20 mouse cellular contexts compared by ENCODE assay signal in the genomic region with DNA sequence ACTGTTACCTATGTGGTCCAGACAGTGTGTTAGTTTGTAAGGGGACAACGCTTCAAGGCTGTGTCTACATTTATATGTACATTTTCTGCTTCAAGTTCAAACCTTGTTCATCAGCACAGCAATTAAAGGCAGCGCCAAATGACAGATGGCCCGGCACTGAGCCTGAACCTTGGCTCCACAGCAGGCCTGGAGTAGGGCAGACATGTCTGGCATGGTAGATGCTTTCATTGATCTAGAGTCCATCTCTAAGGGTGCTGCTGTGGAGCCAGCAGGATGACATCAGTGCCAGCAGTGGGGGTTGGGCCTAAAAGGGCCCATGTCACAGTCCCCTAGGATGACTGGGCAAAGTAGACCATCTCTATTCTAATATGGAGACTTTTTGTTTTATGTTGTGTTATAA.
DNase-seq lines count a peak whose midpoint lies in the region; ATAC-seq and TF ChIP-seq lines count a peak whose summit lies in the region.
"Had no signal": no experiment of that assay in that cellular context is flagged by ENCODE, and none has a peak within 500 bp of the region (broad histone marks: within the 10 kb centered on the region; RNA-seq: fewer than 3 reads in every experiment).

No protein-coding gene starts in this region.

- TF ChIP-seq CTCF in hindbrain, postnatal 0 days (IDR thresholded peaks at IDR 0.05; ENCODE audit: low read depth) = no peak
- no peak for TF ChIP-seq CTCF in thymus, adult 2 months (IDR thresholded peaks at IDR 0.05; ENCODE audit: borderline replicate concordance, control insufficient read depth, extremely low read depth, insufficient read depth, low read length, poor library complexity)

- 0 out of 2 replicates have a peak overlapping the region, but pooled peaks have one; percentile 11 for H3K27ac ChIP-seq in hindbrain, postnatal 0 days
- H3K27ac ChIP-seq in hindbrain, embryonic 12.5 days = no peak overlapping the region
- no peak overlapping the region for H3K27ac ChIP-seq in thymus, adult 2 months (ENCODE audit: control insufficient read depth, insufficient read depth, low read length)
- H3K27ac ChIP-seq: embryonic facial prominence, embryonic 15.5 days; heart, embryonic 15.5 days; intestine, embryonic 15.5 days; kidney, embryonic 15.5 days had no signal

- ATAC-seq in hindbrain, postnatal 0 days = peak; percentile 70
- ATAC-seq in hindbrain, embryonic 12.5 days (ENCODE audit: low FRiP score) = no peak
- ATAC-seq: intestine, embryonic 15.5 days; midbrain, embryonic 16.5 days had no signal

- TF ChIP-seq POLR2A in thymus, adult 2 months (IDR thresholded peaks at IDR 0.05; ENCODE audit: control insufficient read depth, extremely low read depth, insufficient read depth, low read length, poor library complexity) = no peak

- H3K9ac ChIP-seq in hindbrain, postnatal 0 days (replicated peaks; ENCODE audit: low read length) = no peak overlapping the region
- no peak overlapping the region for H3K9ac ChIP-seq in hindbrain, embryonic 12.5 days
- H3K9ac ChIP-seq: embryonic facial prominence, embryonic 15.5 days; heart, embryonic 15.5 days; intestine, embryonic 15.5 days; kidney, embryonic 15.5 days had no signal

- no peak overlapping the region for H3K4me2 ChIP-seq in hindbrain, postnatal 0 days (ENCODE audit: low read depth, low read length)
- H3K4me2 ChIP-seq in hindbrain, embryonic 12.5 days (replicated peaks) = no peak overlapping the region
- H3K4me2 ChIP-seq: embryonic facial prominence, embryonic 15.5 days; heart, embryonic 15.5 days; intestine, embryonic 15.5 days; kidney, embryonic 15.5 days; liver, embryonic 11.5 days had no signal

- H3K4me3 ChIP-seq in hindbrain, postnatal 0 days (ENCODE audit: low read length) = no peak overlapping the region
- no peak overlapping the region for H3K4me3 ChIP-seq in hindbrain, embryonic 12.5 days
- no peak overlapping the region for H3K4me3 ChIP-seq in thymus, adult 2 months (ENCODE audit: control insufficient read depth, insufficient read depth, low read length)
- H3K4me3 ChIP-seq: embryonic facial prominence, embryonic 15.5 days; heart, embryonic 15.5 days; intestine, embryonic 15.5 days; kidney, embryonic 15.5 days; megakaryocyte, embryonic 14.5 days had no signal

- DNase-seq in hindbrain, postnatal 0 days (ENCODE audit: low spot score) = peak; percentile 68
- DNase-seq in brain, adult 2 months (ENCODE audit: low read depth, low spot score) = peak; percentile 90
- peak; percentile 68 for DNase-seq in cerebellum, adult 11 months
- DNase-seq in cerebellum, postnatal 10 days = peak; percentile 90 to 95
- no peak for DNase-seq in thymus, adult 2 months
- DNase-seq in gastrocnemius, postnatal 10 days = no peak
- DNase-seq: adrenal gland, adult 2 months; gastrocnemius, postnatal 25 days; lung, adult 18-20 months; retina, postnatal 1 day; right cerebral cortex, postnatal 4 days; thymus, postnatal 14 days had no signal

- no peaks in the 10 kb centered on the region for H3K36me3 ChIP-seq in hindbrain, postnatal 0 days (ENCODE audit: insufficient read depth, low read length)
- H3K36me3 ChIP-seq in hindbrain, embryonic 12.5 days = no peaks in the 10 kb centered on the region
- H3K36me3 ChIP-seq in thymus, adult 2 months (ENCODE audit: control insufficient read depth, insufficient read depth, low read length) = no peaks in the 10 kb centered on the region
- H3K36me3 ChIP-seq: embryonic facial prominence, embryonic 15.5 days; heart, embryonic 15.5 days; intestine, embryonic 15.5 days; kidney, embryonic 15.5 days had no signal

- 47% methylated on average over 3 of the region's 3 CpGs for whole genome bisulfite sequencing in hindbrain, postnatal 0 days
- WGBS in hindbrain, embryonic 12.5 days = 91% methylated on average over 3 of the region's 3 CpGs
- over 99% methylated on average over 3 of the region's 3 CpGs for WGBS in thymus, adult 2 months

- no peaks in the 10 kb centered on the region for H3K9me3 ChIP-seq in hindbrain, postnatal 0 days (ENCODE audit: low read length)
- no peaks in the 10 kb centered on the region for H3K9me3 ChIP-seq in hindbrain, embryonic 12.5 days (replicated peaks)
- H3K9me3 ChIP-seq: embryonic facial prominence, embryonic 15.5 days; heart, embryonic 15.5 days; intestine, embryonic 15.5 days; kidney, embryonic 15.5 days; megakaryocyte, embryonic 14.5 days had no signal

- H3K4me1 ChIP-seq in hindbrain, postnatal 0 days (ENCODE audit: insufficient read depth, low read length) = peaks cover 26% of the 10 kb centered on the region
- peaks cover 42% of the 10 kb centered on the region for H3K4me1 ChIP-seq in hindbrain, embryonic 12.5 days
- H3K4me1 ChIP-seq in thymus, adult 2 months (replicated peaks; ENCODE audit: control insufficient read depth, insufficient read depth, low read length) = no peaks in the 10 kb centered on the region
- H3K4me1 ChIP-seq: embryonic facial prominence, embryonic 15.5 days; intestine, embryonic 15.5 days; megakaryocyte, embryonic 14.5 days had no signal

- H3K27me3 ChIP-seq in hindbrain, postnatal 0 days (ENCODE audit: insufficient read depth, low read length) = no peaks in the 10 kb centered on the region
- 0 out of 2 replicates have a peak, but pooled peaks cover 3% of the 10 kb centered on the region for H3K27me3 ChIP-seq in hindbrain, embryonic 12.5 days
- H3K27me3 ChIP-seq in thymus, adult 2 months (ENCODE audit: control insufficient read depth, insufficient read depth, low read length) = no peaks in the 10 kb centered on the region

Comparison
In these comparisons a context has a peak if more than half of its experiments do, and no peak if none do; other contexts are left out.
1. DNase-seq: peak in hindbrain, postnatal 0 days (single experiment), brain, adult 2 months (single experiment), cerebellum, adult 11 months (single experiment) and cerebellum, postnatal 10 days (2 of 2); none in thymus, adult 2 months (single experiment) and gastrocnemius, postnatal 10 days (single experiment).